Mouse (Mus musculus) CH12.LX (cell line): ENCODE data around the gene D8Ertd738e. TPM values are rescaled to one million over a fixed set of nuclear protein-coding genes. Genes with fewer than 3 reads are reported as not detected.

Experiments used
- DNase-seq: peaks from one replicate; pipeline ENCODE4 v3.0.0-alpha.2; 2013; ENCODE audit errors: extremely low read depth
- H3K27ac ChIP-seq: 2 replicates; pipeline ENCODE4 v1.5.1; 2012; ENCODE audit warnings: low read depth, mild to moderate bottlenecking, control low read depth, moderate library complexity; ENCODE audit not compliant: insufficient read depth
- H3K27me3 ChIP-seq: replicated peaks from 2 replicates; pipeline ENCODE3; 2012; ENCODE audit warnings: inconsistent platforms
- H3K36me3 ChIP-seq, 2 experiments: replicated peaks in 1 of 2; 2 replicates each; pipeline versions ENCODE3 to v1.6.1; 2012; ENCODE audit warnings: inconsistent platforms in 1 of 2, low read length in 1 of 2, mild to moderate bottlenecking in 1 of 2, mixed read lengths in 1 of 2, moderate library complexity in 1 of 2; ENCODE audit not compliant: control insufficient read depth in 1 of 2, insufficient read depth in 1 of 2
- H3K4me1 ChIP-seq, 2 experiments: 2 replicates each; pipeline ENCODE4 v1.6.1; 2012; ENCODE audit warnings: inconsistent platforms in 1 of 2, moderate library complexity in 1 of 2; ENCODE audit not compliant: insufficient read depth in 2 of 2, control insufficient read depth in 1 of 2
- H3K4me2 ChIP-seq: 2 replicates; pipeline ENCODE4 v1.6.1; 2012; ENCODE audit warnings: low read depth, mild to moderate bottlenecking, control low read depth; ENCODE audit not compliant: poor library complexity, insufficient read depth, severe bottlenecking
- H3K4me3 ChIP-seq, 3 experiments: fragments of 150-350 bp in 1 of 3; sonication (generic) in 1 of 3; replicated peaks in 1 of 3; 2 replicates each; pipeline versions ENCODE3 to v1.5.1; 2011 to 2012; ENCODE audit warnings: low read depth in 2 of 3, low read length in 2 of 3, mild to moderate bottlenecking in 2 of 3, moderate library complexity in 2 of 3, control low read depth in 1 of 3, improper control_type of control experiment in 1 of 3, inconsistent platforms in 1 of 3, mixed read lengths in 1 of 3; ENCODE audit not compliant: poor library complexity in 1 of 3
- H3K79me2 ChIP-seq: replicated peaks from 2 replicates; pipeline ENCODE4 v1.6.1; 2012; ENCODE audit warnings: mild to moderate bottlenecking, moderate library complexity; ENCODE audit not compliant: control insufficient read depth, poor library complexity, insufficient read depth, severe bottlenecking; ENCODE audit errors: extremely low read depth
- H3K9ac ChIP-seq: 2 replicates; pipeline ENCODE4 v1.6.1; 2012; ENCODE audit warnings: low read depth, mild to moderate bottlenecking, control low read depth, moderate library complexity; ENCODE audit not compliant: insufficient read depth
- H3K9me3 ChIP-seq: replicated peaks from 2 replicates; pipeline ENCODE3; 2012; ENCODE audit warnings: low read length, inconsistent platforms, mixed read lengths
- BHLHE40 ChIP-seq: IDR thresholded peaks from 2 replicates; pipeline ENCODE4 v1.6.1; 2011; ENCODE audit warnings: mild to moderate bottlenecking, low read depth, low read length, improper control_type of control experiment
- CHD2 ChIP-seq: IDR thresholded peaks from 2 replicates; pipeline ENCODE4 v1.6.1; 2011; ENCODE audit warnings: low read length, improper control_type of control experiment
- E2F4 ChIP-seq: IDR thresholded peaks from 2 replicates; pipeline ENCODE4 v1.6.1; 2011; ENCODE audit warnings: low read depth, low read length, improper control_type of control experiment; ENCODE audit not compliant: insufficient replicate concordance
- ELF1 ChIP-seq: IDR thresholded peaks from 2 replicates; pipeline ENCODE4 v1.6.1; 2014; ENCODE audit warnings: low read depth, mild to moderate bottlenecking, inconsistent platforms, low read length, improper control_type of control experiment
- HCFC1 ChIP-seq: IDR thresholded peaks from 2 replicates; pipeline ENCODE4 v1.6.1; 2012; ENCODE audit warnings: low read depth, mild to moderate bottlenecking, inconsistent platforms, low read length, improper control_type of control experiment
- IRF4 ChIP-seq: IDR thresholded peaks from 2 replicates; pipeline ENCODE4 v1.6.1; 2014; ENCODE audit warnings: low read depth, mild to moderate bottlenecking, inconsistent platforms, low read length, improper control_type of control experiment
- JUN ChIP-seq: IDR thresholded peaks from 2 replicates; pipeline ENCODE4 v1.6.1; 2011; ENCODE audit warnings: low read depth, mild to moderate bottlenecking, low read length, improper control_type of control experiment, moderate library complexity; ENCODE audit not compliant: insufficient read depth
- JUND ChIP-seq: conservative IDR thresholded peaks from 2 replicates; pipeline ENCODE4 v1.6.1; 2011; ENCODE audit warnings: low read depth, low read length, improper control_type of control experiment
- KAT2A ChIP-seq: IDR thresholded peaks from 2 replicates; pipeline ENCODE4 v1.6.1; 2012; ENCODE audit warnings: low read length, improper control_type of control experiment, inconsistent platforms; ENCODE audit not compliant: insufficient replicate concordance
- MAFK ChIP-seq: IDR thresholded peaks from 2 replicates; pipeline ENCODE4 v1.6.1; 2011; ENCODE audit warnings: low read length, improper control_type of control experiment; ENCODE audit not compliant: insufficient replicate concordance
- MAZ ChIP-seq: IDR thresholded peaks from 2 replicates; pipeline ENCODE4 v1.6.1; 2012; ENCODE audit warnings: low read depth, mild to moderate bottlenecking, inconsistent platforms, low read length, improper control_type of control experiment, moderate library complexity
- MEF2A ChIP-seq: IDR thresholded peaks from 2 replicates; pipeline ENCODE4 v1.6.1; 2014; ENCODE audit warnings: low read depth, mild to moderate bottlenecking, inconsistent platforms, low read length, improper control_type of control experiment, borderline replicate concordance
- MXI1 ChIP-seq: IDR thresholded peaks from 2 replicates; pipeline ENCODE4 v1.6.1; 2011; ENCODE audit warnings: mild to moderate bottlenecking, low read depth, low read length, improper control_type of control experiment
- NELFE ChIP-seq: IDR thresholded peaks from 2 replicates; pipeline ENCODE4 v1.6.1; 2011; ENCODE audit warnings: low read depth, low read length, improper control_type of control experiment
- NRF1 ChIP-seq: IDR thresholded peaks from 2 replicates; pipeline ENCODE4 v1.6.1; 2014; ENCODE audit warnings: low read depth, mild to moderate bottlenecking, inconsistent platforms, low read length, improper control_type of control experiment, moderate library complexity
- PAX5 ChIP-seq: IDR thresholded peaks from 2 replicates; pipeline ENCODE4 v1.6.1; 2012; ENCODE audit warnings: low read length, inconsistent platforms, mixed read lengths
- POLR2A ChIP-seq: IDR thresholded peaks from 2 replicates; pipeline ENCODE4 v1.6.1; 2011; ENCODE audit warnings: low read depth, mild to moderate bottlenecking, improper control_type of control experiment, low read length
- RAD21 ChIP-seq: IDR thresholded peaks from 2 replicates; pipeline ENCODE4 v1.6.1; 2011; ENCODE audit warnings: low read depth, mild to moderate bottlenecking, low read length, improper control_type of control experiment, moderate library complexity
- RCOR1 ChIP-seq: conservative IDR thresholded peaks from 2 replicates; pipeline ENCODE4 v1.6.1; 2012; ENCODE audit warnings: low read depth, mild to moderate bottlenecking, inconsistent platforms, low read length, improper control_type of control experiment
- SIN3A ChIP-seq: IDR thresholded peaks from 2 replicates; pipeline ENCODE4 v1.6.1; 2012; ENCODE audit warnings: low read length, improper control_type of control experiment, inconsistent platforms
- TBP ChIP-seq: conservative IDR thresholded peaks from 2 replicates; pipeline ENCODE4 v1.6.1; 2011; ENCODE audit warnings: low read depth, low read length, improper control_type of control experiment
- TCF12 ChIP-seq: IDR thresholded peaks from 2 replicates; pipeline ENCODE4 v1.6.1; 2014; ENCODE audit warnings: low read depth, mild to moderate bottlenecking, inconsistent platforms, low read length, improper control_type of control experiment
- UBTF ChIP-seq: IDR thresholded peaks from 2 replicates; pipeline ENCODE4 v1.6.1; 2012; ENCODE audit warnings: low read depth, mild to moderate bottlenecking, inconsistent platforms, low read length, improper control_type of control experiment, moderate library complexity
- USF1 ChIP-seq: IDR thresholded peaks from 2 replicates; pipeline ENCODE4 v1.6.1; 2014; ENCODE audit warnings: low read depth, mild to moderate bottlenecking, inconsistent platforms, low read length, improper control_type of control experiment
- USF2 ChIP-seq: conservative IDR thresholded peaks from 2 replicates; pipeline ENCODE4 v1.6.1; 2011; ENCODE audit warnings: low read depth, low read length, improper control_type of control experiment
- ZC3H11A ChIP-seq: IDR thresholded peaks from 2 replicates; pipeline ENCODE4 v1.6.1; 2012; ENCODE audit warnings: low read depth, mild to moderate bottlenecking, inconsistent platforms, low read length, improper control_type of control experiment
- ZMIZ1 ChIP-seq: IDR thresholded peaks from 2 replicates; pipeline ENCODE4 v1.6.1; 2012; ENCODE audit warnings: low read depth, mild to moderate bottlenecking, inconsistent platforms, low read length, improper control_type of control experiment
- ZNF384 ChIP-seq: IDR thresholded peaks from 2 replicates; pipeline ENCODE4 v1.6.1; 2012; ENCODE audit warnings: low read depth, low read length, improper control_type of control experiment, inconsistent platforms
- dilution Hi-C: fragments of 300-500 bp; cut with MboI; formaldehyde crosslinking; loops from 2 replicates; pipeline ENCODE4 v1.14.3; 2020; ENCODE audit warnings: low sequenced_read_pairs; ENCODE audit not compliant: extremely low pct_unique_long_range_greater_than_20kb, extremely low pct_ligation_motif_present
- in situ Hi-C: fragments of 300-500 bp; cut with MboI; formaldehyde crosslinking; loops from 3 replicates; pipeline ENCODE4 v1.14.3; 2019; ENCODE audit warnings: low sequenced_read_pairs, low pct_ligation_motif_present, low pct_unique_long_range_greater_than_20kb, mixed read lengths
- polyA plus RNA-seq: library from polyadenylated mRNA; unstranded; fragments of >175 nt; gene quantifications from 2 replicates; pipeline ENCODE4 v1.2.1, GENCODE M21; 2012; ENCODE audit warnings: low read depth; ENCODE audit not compliant: insufficient read length
- total RNA-seq, 2 experiments: library from RNA; depleted of rRNA; stranded (reverse); fragments of 300-350 nt in 1 of 2; fragments of >200 nt in 1 of 2; gene quantifications; 2 replicates each; pipeline ENCODE4 v1.2.3; 2012 to 2014

D8Ertd738e gene
- total and polyA plus RNA-seq, 3 experiments, result 213 to 225 (median 217) TPM

- peak overlapping the region; percentile 44 to 74 (median 65) for H3K4me3 ChIP-seq
- H3K27me3 ChIP-seq, result no peaks in the 10 kb centered on the region
- DNase-seq, result peak; percentile 37
- in situ Hi-C loops, result loop anchor here (10.0 kb wide), 1 partner anchor 47 kb away; no protein-coding TSS in a partner anchor
- dilution Hi-C loops, result no loop called here
- 0 out of 2 replicates have a peak, but pooled peaks have one; percentile 5 for TF ChIP-seq IRF4
- TF ChIP-seq ELF1, result peak; percentile 34
- no peak for TF ChIP-seq UBTF
- TF ChIP-seq MXI1, result no peak; the same call in 1 of the 2 replicates
- no peak for TF ChIP-seq JUN
- no peak for TF ChIP-seq ZNF384
- peak; percentile 78 for TF ChIP-seq MAFK
- no peak for TF ChIP-seq MEF2A
- TF ChIP-seq RAD21, result no peak
- no peak for TF ChIP-seq E2F4
- TF ChIP-seq JUND, result no peak
- no peak for TF ChIP-seq ZMIZ1
- no peak for TF ChIP-seq PAX5
- peak overlapping the region; percentile 82 for H3K4me2 ChIP-seq
- peaks cover 5 to 32% of the 10 kb centered on the region in 2 experiments; a peak in 2 of 4 replicates for H3K4me1 ChIP-seq
- no peaks in the 10 kb centered on the region for H3K9me3 ChIP-seq
- H3K79me2 ChIP-seq, result no peaks in the 10 kb centered on the region
- H3K27ac ChIP-seq, result no peak overlapping the region
- peaks cover 3 to 24% of the 10 kb centered on the region in 2 experiments for H3K36me3 ChIP-seq
- peak overlapping the region; percentile 53 for H3K9ac ChIP-seq
Observed at GRCm38 (mm10) chr8:84237542-84238229, 11.8 kb downstream of the D8Ertd738e start.

- Histone ChIP-seq H3K4me2 (peak within 1 kb of the TSS; percentile 82), H3K9me3 (no peaks in the 10 kb centered on the region), H3K79me2 (no peaks in the 10 kb centered on the region), H3K27me3 (no peaks in the 10 kb centered on the region), H3K4me1 (peaks cover 5 to 37% of the 10 kb centered on the region in 2 experiments; a peak in 2 of 4 replicates), H3K36me3 (peaks cover 3 to 28% of the 10 kb centered on the region in 2 experiments), H3K9ac (peak within 1 kb of the TSS; percentile 91), H3K27ac (no peak within 1 kb of the TSS), H3K4me3 (peak within 1 kb of the TSS; percentile 63 to 86 (median 74))
- in situ Hi-C loops, result loop anchor here (10.0 kb wide), 1 partner anchor 48 kb away; no protein-coding TSS in a partner anchor
- dilution Hi-C loops, result no loop called here
- peak; percentile 99 for DNase-seq
- TF ChIP-seq USF2 (peak; percentile 67), RCOR1 (no peak), ZC3H11A (no peak), TCF12 (peak; percentile 89), TBP (0 out of 2 replicates have a peak, but pooled peaks have one; percentile 63), BHLHE40 (0 out of 2 replicates have a peak, but pooled peaks have one; percentile 4), ZNF384 (no peak), UBTF (no peak), CHD2 (peak; percentile 98), MAZ (0 out of 2 replicates have a peak, but pooled peaks have one; percentile 21), JUN (no peak), NRF1 (peak; percentile 54), MXI1 (peak; percentile 81), HCFC1 (peak; percentile 53), ELF1 (peak; percentile 21; the same call in 1 of the 2 replicates), SIN3A (peak; percentile 94), ZMIZ1 (0 out of 2 replicates have a peak, but pooled peaks have one; percentile 19), KAT2A (0 out of 2 replicates have a peak, but pooled peaks have one; percentile 44), MAFK (no peak), POLR2A (peak; percentile 62), RAD21 (no peak), USF1 (peak; percentile 79), NELFE (peak; percentile 60; the same call in 1 of the 2 replicates)
Observed at GRCm38 (mm10) chr8:84236998-84237473, 12.5 kb downstream of the D8Ertd738e start, which contains the start of gene Zswim4. TSS of gene Zswim4 (minus strand) at chr8:84237055.
